Mouse (Mus musculus) CD4-positive, CD25-positive, alpha-beta regulatory T cell, adult 4 months (primary cell): ENCODE results near the gene Epsti1. TPM values are rescaled to one million over a fixed set of nuclear protein-coding genes. Genes with fewer than 3 reads are reported as not detected.
"Not testable (repeated sequence)": the region's sequence is repeated elsewhere in the genome, so short reads cannot be mapped to it uniquely, and the experiment has no call there.

Source experiments
- ATAC-seq: one replicate; pipeline ENCODE4 v1.8.0; 2017
- polyA plus RNA-seq, 2 experiments: library from polyadenylated mRNA; unstranded; fragments of 100-300 nt; shearing (Covaris generic); gene quantifications; one replicate each; pipeline ENCODE4 v1.2.1; 2017

Epsti1 gene
- polyA plus RNA-seq, result 100 to 1,000 TPM in 1 of 2 experiments, 10 to 100 TPM in 1; 97.6 to 108 TPM

- peak; percentile 83 for ATAC-seq
Measured at GRCm38 (mm10) chr14:77904171-77904762, at the start of gene Epsti1. TSS of gene Epsti1 (plus strand) at chr14:77904239.

GRCm38 (mm10) chr14:77859894-77860293 is 44.1 kb upstream of the Epsti1 start:
- no peak for ATAC-seq

- ATAC-seq, result peak; percentile 63
Measured at GRCm38 (mm10) chr14:77860841-77861560, 43.0 kb upstream of the Epsti1 start.

- ATAC-seq, result no peak
Measured at GRCm38 (mm10) chr14:77864051-77864450, 40.0 kb upstream of the Epsti1 start.

- ATAC-seq, result no peak
Measured at GRCm38 (mm10) chr14:77864510-77864909, 39.5 kb upstream of the Epsti1 start.

GRCm38 (mm10) chr14:77867601-77868000 is 36.4 kb upstream of the Epsti1 start:
- no peak for ATAC-seq

GRCm38 (mm10) chr14:77870926-77871325 is 33.1 kb upstream of the Epsti1 start:
- peak; percentile 66 for ATAC-seq

GRCm38 (mm10) chr14:77871380-77871975 is 32.6 kb upstream of the Epsti1 start:
- peak; percentile 61 for ATAC-seq

GRCm38 (mm10) chr14:77874304-77875241 is 29.5 kb upstream of the Epsti1 start, which contains the start of gene Dnajc15:
TSS of gene Dnajc15 (minus strand) at chr14:77875125.
- ATAC-seq, result peak; percentile 58

GRCm38 (mm10) chr14:77876199-77876598 is 27.8 kb upstream of the Epsti1 start:
- ATAC-seq, result no peak

GRCm38 (mm10) chr14:77877876-77878275 is 26.2 kb upstream of the Epsti1 start:
- not testable (repeated sequence) for ATAC-seq

- ATAC-seq, result no peak
Measured at GRCm38 (mm10) chr14:77881998-77882397, 22.0 kb upstream of the Epsti1 start.

- no peak for ATAC-seq
Measured at GRCm38 (mm10) chr14:77882669-77883068, 21.4 kb upstream of the Epsti1 start.

- no peak for ATAC-seq
Measured at GRCm38 (mm10) chr14:77886376-77886775, 17.7 kb upstream of the Epsti1 start.

- ATAC-seq, result no peak
Measured at GRCm38 (mm10) chr14:77886941-77887340, 17.1 kb upstream of the Epsti1 start.

GRCm38 (mm10) chr14:77889911-77890310 is 14.1 kb upstream of the Epsti1 start:
- ATAC-seq, result no peak

- ATAC-seq, result no peak
Measured at GRCm38 (mm10) chr14:77895951-77896350, 8.1 kb upstream of the Epsti1 start.

- no peak for ATAC-seq
Measured at GRCm38 (mm10) chr14:77902541-77902940, 1.5 kb upstream of the Epsti1 start.

GRCm38 (mm10) chr14:77905466-77905865 is 1.4 kb downstream of the Epsti1 start:
- ATAC-seq, result peak; percentile 39

- no peak for ATAC-seq
Measured at GRCm38 (mm10) chr14:77906586-77906985, 2.5 kb downstream of the Epsti1 start.

- ATAC-seq, result no peak
Measured at GRCm38 (mm10) chr14:77915776-77916175, 11.7 kb downstream of the Epsti1 start.

GRCm38 (mm10) chr14:77921641-77922040 is 17.6 kb downstream of the Epsti1 start:
- no peak for ATAC-seq
